Mouse (Mus musculus): ENCODE results near the gene Yipf4.
"Not testable (repeated sequence)": the region's sequence is repeated elsewhere in the genome, so short reads cannot be mapped to it uniquely, and the experiment has no call there.

The Yipf4 gene

GRCm38 (mm10) chr17:74489024-74489900 is at the start of gene Yipf4:
TSS of gene Yipf4 (plus strand) at chr17:74489493.
- DNase-seq (ENCODE audit: low read depth), result peak; percentile 92

- DNase-seq (ENCODE audit: low read depth), result no peak
Observed at GRCm38 (mm10) chr17:74440486-74440885, 48.8 kb upstream of the Yipf4 start.

DNA sequence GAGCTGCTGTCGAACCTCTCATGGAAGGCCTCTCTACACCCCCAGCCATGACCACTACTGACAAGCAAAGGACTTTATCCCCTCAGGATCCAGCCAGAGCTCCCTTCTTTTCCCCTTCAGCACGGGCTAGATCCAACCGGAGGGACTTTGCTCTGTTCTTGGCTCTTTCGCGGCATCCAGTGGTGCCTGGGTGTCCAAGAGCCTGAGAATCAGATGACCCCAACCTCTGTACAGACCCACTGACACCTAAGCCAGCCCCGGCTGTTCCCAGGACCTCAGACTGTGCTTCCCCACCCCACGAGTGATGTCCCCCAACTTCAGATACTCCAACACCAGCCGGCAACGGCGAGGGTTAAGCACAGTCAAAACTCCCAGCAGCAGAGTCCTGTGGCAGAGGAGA is 39.5 kb upstream of the Yipf4 start:
- DNase-seq (ENCODE audit: low read depth), result no peak

GRCm38 (mm10) chr17:74453928-74454327 is 35.4 kb upstream of the Yipf4 start:
- DNase-seq (ENCODE audit: low read depth), result no peak

DNA sequence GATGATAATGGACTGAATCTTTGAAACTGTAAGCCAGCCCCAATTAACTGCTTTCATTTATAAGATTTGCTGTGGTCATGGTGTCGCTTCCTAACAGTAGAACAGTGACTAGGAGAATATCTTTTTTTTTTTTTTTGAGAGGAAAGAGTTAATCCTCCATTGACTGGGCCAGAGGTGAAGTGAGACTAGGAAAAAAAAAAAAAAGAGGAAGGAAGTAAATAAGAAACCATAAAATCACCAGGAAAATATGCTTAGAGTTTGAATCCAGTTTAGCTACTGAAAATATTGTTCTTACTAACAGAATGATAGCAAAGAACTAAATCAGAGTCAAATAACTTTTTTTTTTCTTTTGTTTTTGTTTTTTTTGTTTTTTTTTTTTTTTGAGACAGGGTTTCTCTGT is 34.6 kb upstream of the Yipf4 start:
- no peak for DNase-seq (ENCODE audit: low read depth)

DNA sequence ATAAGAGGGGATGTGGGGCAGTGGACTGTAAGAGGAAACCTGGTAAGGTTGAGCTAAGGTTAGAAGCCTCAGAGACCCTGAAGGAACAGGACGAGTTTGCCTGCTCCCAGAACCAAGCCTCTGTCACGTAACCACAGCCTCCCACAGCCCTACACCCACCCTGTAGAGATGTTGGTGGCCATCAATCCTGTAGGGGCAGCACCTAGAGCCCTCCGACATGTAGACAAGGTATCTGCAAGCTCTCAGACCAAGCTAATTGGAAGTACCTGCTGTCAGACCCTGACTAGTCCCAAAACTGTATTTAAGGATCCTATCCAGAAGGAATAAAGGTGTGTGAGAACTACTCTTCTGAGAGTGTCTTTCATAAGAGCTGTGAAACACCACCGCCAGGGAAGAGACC is 33.9 kb upstream of the Yipf4 start:
- DNase-seq (ENCODE audit: low read depth), result no peak

DNA sequence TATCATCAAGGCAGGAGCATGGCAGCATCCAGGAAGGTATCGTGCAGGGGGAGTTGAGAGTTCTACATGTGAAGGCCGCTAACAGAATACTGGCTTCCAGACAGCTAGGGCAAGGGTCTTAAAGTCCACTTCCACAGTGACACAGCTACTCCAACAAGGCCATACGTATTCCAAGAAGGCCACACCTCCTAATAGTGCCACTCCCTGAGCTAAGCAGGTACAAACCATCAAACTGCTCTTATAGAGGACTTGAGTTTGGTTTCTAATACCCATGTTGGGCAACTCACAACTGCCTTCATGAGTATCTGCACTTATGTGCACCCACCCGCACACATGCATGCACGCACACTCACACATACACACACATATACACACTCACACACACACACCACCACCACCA is 32.5 kb upstream of the Yipf4 start:
- DNase-seq (ENCODE audit: low read depth), result no peak

GRCm38 (mm10) chr17:74457972-74458677 is 31.2 kb upstream of the Yipf4 start:
- no peak for DNase-seq (ENCODE audit: low read depth)

- no peak for DNase-seq (ENCODE audit: low read depth)
Observed at GRCm38 (mm10) chr17:74458711-74459408, 30.4 kb upstream of the Yipf4 start, which contains the start of gene Nlrc4. TSS of gene Nlrc4 (minus strand) at chr17:74459142.

DNA sequence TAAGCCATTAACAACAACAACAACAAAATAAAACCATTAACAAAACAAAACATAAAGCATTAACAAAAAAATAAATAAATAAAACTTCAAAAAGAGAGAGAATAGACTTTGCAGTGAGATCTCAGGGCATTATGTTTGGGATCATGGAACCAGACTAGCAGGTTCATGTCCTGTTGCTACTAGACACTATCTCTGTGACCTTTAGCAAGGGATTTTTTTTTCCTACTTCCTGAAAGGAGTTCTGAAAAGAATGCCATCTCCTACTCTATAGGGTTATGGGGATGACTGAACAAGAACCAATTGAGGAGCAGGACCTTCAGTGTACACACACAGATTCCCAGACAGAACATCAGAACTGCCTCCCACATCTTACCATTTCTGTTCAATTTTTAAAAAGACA is 25.8 kb upstream of the Yipf4 start:
- no peak for DNase-seq (ENCODE audit: low read depth)

- not testable (repeated sequence) for DNase-seq (ENCODE audit: low read depth)
Observed at GRCm38 (mm10) chr17:74467981-74468380, 21.3 kb upstream of the Yipf4 start.

DNA sequence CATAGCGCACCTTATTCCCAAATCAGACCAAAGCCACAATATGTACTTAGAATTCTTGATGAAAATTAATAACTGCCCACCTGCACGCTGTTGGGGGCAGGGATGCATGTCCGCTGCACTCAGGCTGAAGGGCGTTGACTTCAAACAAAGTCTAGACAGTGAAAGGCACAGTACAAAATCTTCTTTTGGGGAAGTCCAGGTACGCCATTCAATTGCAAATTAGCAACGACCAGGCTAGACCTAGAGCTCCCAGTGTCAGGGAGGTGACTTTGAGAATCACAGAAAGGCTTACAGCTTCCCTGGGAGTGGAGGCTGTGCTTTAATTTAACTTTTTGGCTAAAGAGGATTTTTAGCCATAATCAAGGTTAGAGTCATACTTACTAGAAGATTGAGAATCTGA is 19.2 kb upstream of the Yipf4 start:
- not testable (repeated sequence) for DNase-seq (ENCODE audit: low read depth)

DNA sequence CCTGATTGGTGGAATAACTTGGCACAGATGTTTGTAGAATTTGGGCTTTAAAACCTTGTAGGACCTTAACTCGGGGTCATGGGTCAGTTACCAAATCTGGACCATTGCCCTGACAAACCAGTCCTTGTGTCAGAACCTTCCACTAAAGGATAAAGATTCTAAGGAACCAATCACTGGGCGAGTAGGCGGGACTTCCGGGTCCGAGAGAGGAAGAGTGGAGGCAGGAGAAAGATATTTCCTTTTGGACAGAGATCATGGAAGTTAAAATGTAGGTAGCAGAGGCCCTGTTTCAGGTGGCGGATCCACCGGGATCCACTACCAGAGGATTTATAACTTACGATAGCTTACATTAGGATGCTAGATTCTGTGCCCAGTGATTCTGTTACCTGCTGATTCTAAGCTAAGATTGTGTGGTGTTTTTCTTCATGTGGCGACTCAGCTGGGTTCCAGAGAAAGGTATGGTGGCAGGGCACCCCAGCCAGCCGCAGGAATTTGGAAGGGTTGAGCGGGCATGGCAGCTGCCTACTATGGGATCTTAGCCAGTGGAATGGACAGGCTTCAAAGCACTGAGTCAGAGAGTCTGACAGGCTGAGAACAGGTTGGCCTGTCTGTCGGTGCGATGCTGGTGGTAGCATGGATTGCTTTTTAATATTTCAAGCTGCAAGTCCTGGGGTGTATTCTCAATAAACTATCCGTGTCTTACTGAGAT is 8.8 kb upstream of the Yipf4 start:
- DNase-seq (ENCODE audit: low read depth), result peak; percentile 13

DNA sequence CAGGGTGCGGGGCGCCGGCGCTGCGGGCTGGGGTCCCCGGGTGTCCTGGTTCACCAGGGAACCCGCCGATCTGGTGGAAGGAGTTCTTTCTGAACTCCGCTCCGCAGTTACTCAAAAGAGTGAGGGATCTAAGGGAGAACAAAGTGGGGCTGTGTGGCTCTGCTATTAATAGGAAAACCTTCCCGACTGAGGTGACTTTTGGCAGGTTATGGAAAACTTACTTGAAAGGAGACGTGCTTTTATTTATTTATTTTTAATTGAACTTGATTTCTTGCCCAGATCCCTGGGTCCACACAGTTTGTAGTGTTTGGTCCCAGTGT is 568 bp downstream of the Yipf4 start:
- DNase-seq (ENCODE audit: low read depth), result no peak

GRCm38 (mm10) chr17:74491565-74491964 is 2.3 kb downstream of the Yipf4 start:
- DNase-seq (ENCODE audit: low read depth), result no peak

DNA sequence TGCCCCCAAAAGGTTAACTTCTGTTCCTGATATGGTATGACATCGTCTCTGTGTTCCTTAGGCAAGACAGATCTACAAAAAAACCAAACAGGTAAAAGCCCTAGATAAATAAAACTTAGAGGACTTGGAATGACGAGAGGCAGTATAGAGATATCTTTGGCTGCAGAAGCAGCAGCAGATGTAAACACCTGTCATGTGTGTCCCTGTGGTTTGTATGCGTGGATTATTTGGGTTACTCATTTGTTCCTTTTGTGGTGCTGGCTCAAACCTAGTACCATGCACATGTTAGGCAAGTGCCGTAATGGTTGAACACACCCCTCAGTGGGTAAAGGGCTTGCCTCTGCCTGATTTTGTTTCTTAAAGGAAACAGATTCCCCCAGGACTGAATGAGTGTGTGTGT is 10.9 kb downstream of the Yipf4 start:
- no peak for DNase-seq (ENCODE audit: low read depth)

DNA sequence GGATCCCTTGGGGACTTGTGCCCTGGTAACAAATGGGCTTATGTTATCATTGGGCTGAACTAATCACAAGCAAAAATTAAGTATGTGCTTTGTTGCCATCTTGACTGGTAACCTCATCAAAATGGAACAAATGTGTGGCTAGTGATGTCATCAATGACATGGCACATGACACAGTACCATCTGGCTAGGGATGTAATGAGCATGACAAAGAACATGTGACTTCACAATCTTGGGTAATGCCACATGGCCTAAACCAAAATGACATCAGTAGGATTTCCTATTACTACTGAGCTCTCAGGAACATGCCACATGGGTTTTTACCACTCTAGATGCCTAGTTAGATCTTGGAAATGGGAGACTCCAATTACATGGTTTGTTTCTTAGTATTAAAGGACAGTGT is 11.8 kb downstream of the Yipf4 start:
- DNase-seq (ENCODE audit: low read depth), result no peak

DNA sequence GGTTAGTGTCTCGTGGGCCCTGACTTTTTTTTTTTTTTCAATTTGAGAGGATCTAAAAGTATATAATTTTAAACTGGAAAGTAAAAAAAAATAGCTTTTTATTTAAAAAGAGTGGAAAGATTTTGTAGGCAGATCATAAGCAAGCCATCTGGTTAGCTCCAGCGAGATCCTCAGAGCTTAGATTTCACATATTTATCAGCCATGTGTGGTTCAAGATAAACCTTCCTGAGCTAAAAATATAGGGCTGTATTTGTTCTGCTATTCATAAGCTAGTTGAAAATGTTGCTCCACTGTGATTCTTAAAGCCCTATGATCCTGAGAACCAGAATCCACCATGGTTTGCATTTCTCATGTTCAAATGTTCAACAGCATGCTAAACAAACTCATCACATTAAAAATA is 18.6 kb downstream of the Yipf4 start:
- DNase-seq (ENCODE audit: low read depth), result no peak

DNA sequence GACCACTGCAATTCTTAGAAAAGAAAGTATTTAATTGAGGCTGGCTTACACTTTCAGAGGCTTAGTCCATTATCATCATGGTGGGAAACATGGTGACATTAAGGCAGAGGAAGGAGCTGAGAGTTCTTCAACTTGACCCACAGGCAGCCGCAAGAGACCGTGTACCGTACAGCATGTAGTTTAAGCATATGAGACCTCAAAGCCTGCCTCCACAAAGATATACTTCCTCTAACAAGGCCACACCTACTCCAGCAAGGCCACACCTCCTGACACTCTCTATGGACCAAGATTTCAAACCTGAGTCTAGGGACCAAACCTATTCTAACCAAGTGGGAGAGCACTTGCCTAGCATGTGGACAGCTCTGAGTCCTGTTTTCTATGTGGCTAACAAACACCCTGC is 19.3 kb downstream of the Yipf4 start:
- no peak for DNase-seq (ENCODE audit: low read depth)

- DNase-seq (ENCODE audit: low read depth), result no peak
Observed at GRCm38 (mm10) chr17:74512308-74512707, 23.0 kb downstream of the Yipf4 start.

DNA sequence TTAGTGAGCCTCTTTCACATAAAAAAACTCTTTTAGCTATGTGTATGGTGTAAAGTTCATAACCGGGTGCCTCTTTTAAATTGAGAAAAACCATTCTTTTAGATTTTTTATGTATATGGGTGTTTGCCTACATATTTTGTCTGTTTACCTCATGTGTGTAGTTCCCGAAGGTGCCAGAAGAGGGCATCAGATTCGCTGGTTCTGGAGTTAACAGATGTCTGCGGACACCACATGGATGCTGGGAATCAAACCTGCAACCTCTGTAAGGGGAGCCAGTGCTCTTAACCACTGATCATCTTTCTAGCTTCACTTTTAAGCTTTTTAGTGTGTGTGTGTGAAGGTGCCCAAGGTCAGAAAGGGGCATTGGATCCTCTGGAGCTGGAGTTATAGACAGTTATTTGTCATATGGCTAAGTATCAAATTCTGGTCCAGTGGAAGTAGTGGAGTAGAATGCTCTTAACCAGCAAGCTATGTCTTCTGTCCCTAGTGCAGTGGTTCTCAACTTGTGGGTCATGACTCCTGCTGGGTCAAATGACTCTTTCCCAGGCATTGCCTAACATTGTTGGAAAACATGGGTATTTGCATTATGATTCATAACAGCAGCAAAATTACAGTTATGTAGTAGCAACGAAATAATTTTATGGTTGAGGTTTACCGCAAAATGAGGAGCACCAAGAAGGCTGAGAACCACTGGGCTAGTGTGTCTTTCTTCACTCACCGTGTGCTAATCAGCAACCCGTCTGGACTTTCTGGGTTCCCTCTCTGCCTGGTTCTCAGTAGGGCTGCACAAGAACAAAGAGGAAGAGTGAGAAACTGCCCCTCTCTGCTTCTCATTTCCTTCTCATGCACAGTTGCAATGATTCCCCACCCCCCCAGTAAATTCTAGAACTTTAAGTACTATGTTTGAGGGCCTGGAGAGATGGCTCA is 33.8 kb downstream of the Yipf4 start:
- peak; percentile 50 for DNase-seq (ENCODE audit: low read depth)
